Mouse (Mus musculus) cerebellum, adult 11 months (tissue): ENCODE measurements around the gene Arfgef3.
"Not testable (repeated sequence)": the region's sequence is repeated elsewhere in the genome, so short reads cannot be mapped to it uniquely, and the experiment has no call there.

Experiments used
- DNase-seq: peaks from one replicate; pipeline ENCODE4 v3.0.0; 2022

Arfgef3 gene

GRCm38 (mm10) chr10:18680661-18681384, 62.9 kb downstream of the Arfgef3 start:
- DNase-seq = no peak

- no peak for DNase-seq
Observed at GRCm38 (mm10) chr10:18678836-18679235, 64.9 kb downstream of the Arfgef3 start.

DNA sequence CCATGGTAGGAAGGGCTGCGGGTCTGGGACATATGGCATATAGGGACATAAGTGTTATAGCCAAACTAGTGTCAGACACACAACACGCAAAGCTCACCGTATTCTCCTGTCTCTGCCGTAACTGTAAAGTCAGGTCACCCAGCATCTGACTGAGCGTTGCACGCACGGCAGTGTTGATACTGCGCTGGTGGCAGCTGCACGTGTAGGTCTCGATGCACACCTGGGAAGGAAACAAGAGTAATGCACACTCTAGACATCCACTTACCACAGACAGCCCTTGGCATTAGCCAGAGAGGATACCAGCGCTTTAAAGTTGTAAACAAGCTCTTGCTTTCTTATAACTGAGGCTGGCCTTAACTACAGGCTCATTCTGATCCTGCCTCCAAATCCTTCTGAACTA, 79.0 kb downstream of the Arfgef3 start:
- no peak for DNase-seq

- no peak for DNase-seq
Observed at GRCm38 (mm10) chr10:18664016-18664415, 79.7 kb downstream of the Arfgef3 start.

- DNase-seq = no peak
Observed at GRCm38 (mm10) chr10:18661606-18662220, 82.0 kb downstream of the Arfgef3 start.

DNA sequence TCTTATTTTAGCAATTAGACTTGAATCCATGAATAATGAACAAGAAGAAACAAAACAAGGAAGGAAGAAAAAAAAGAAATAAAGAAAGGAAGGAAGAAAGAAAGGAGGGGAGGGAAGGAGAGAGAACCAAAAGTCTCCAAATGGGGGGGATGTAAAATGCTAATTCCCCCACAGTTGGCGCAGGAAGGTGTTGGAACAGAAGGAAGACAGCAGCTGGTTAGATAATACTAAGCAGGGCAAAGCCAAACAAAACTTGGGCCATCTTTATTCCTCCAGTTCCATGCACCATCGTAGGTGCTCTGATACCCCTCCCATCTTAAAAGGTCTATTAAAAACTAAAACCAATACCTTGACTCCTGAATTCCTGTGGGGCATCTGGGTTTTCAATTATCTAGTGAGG, 82.8 kb downstream of the Arfgef3 start:
- no peak for DNase-seq

GRCm38 (mm10) chr10:18657588-18657987, 86.2 kb downstream of the Arfgef3 start:
- DNase-seq = no peak

DNA sequence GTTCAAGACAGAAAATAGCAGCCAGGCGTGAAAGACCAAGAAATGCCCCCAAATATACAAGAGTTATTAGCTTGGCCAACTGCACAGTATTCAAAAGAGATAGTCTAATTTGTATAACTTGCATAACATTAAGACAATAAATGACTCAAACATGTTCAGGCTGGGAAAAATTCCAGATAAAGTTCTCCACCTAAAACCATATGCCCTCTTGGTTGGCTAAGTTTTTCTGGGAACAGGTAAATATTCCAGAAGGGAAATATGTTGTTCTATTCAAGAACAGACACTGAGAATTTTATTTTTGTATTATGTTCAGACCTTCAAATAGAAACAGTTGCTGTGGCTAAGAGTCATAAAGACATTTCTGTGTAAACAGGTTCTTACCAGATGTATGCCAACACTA, 96.7 kb downstream of the Arfgef3 start:
- DNase-seq = no peak

GRCm38 (mm10) chr10:18646035-18646434, 97.7 kb downstream of the Arfgef3 start:
- no peak for DNase-seq

DNA sequence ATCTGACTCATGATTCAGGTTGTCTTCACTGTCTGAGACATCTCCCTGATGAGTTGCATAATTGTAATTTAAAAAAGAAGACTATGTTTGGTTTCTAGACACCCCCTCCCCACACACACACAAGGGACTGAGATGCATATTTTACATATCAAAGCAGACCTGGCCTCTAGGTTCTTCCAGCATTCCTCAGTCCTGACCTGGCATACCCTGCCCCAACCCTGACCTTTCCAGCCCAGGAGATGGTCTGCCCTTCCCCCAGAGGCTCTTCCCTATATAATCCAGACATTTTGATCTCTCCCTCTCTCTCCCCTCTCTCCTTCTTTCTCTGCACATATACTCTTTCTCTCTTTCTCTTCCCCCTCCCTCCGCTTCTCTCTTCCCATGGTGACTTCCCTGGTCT, 99.4 kb downstream of the Arfgef3 start:
- no peak for DNase-seq

DNA sequence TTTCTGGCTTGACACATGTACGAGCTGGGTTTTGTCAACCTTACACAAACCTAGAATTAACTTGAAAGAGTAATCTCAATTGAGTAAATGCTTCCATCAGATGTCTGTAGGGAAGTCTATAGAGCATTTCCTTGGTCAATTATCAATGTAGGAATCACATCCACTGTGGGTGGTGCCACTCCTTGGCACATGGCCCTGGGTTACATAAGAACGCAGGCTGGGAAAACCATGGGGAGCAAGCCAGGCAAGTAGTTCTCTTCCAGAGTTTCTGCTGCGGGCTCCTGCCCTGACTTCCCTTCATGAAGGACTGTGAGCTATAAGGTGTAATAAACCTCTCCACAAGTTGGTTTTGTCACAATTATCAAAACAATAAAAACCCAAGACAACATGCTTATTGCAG, 100.2 kb downstream of the Arfgef3 start:
- DNase-seq = peak; percentile 18

DNA sequence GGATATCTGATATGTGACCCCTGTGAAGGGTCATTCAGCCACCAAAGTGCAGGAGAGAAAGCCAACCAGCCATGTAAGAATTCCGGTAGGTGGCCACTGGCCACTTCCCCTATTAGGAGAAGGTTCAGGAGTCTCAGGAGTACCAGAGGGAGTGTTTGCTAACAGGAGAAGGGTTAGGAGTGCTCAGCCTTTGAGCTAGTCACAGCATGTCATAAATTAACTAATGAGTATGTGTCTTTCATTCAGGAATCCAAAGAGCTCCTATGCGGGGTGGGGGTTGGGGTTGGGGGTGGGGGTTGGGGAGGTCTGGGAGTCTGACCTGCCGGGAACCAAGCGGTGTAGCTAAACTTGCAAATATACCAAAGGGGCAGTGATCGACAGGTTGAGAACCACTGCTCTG, 100.9 kb downstream of the Arfgef3 start:
- DNase-seq = no peak

DNA sequence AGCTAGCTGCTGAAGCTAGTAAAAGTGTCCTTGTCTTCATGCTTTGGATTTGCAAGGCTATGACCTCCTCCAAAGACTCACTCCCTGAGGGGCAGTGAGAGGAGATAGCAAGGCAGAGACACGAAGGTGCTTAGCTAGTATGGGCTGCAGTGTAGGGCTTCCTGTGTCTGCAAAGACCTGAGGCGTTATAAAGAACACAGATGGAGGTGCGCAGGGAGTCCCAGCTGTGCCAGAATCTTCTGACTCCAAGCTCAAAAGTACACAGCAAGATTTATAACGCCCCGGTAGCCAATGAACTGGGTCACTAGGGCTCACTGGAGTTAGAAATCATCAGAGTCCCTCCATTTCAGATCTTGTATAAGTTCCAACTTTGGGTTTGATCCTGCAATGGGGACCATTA, 103.2 kb downstream of the Arfgef3 start:
- DNase-seq = no peak

- no peak for DNase-seq
Observed at GRCm38 (mm10) chr10:18635450-18635849, 108.3 kb downstream of the Arfgef3 start.

- peak; percentile 26 for DNase-seq
Observed at GRCm38 (mm10) chr10:18634405-18634985, 109.3 kb downstream of the Arfgef3 start.

DNA sequence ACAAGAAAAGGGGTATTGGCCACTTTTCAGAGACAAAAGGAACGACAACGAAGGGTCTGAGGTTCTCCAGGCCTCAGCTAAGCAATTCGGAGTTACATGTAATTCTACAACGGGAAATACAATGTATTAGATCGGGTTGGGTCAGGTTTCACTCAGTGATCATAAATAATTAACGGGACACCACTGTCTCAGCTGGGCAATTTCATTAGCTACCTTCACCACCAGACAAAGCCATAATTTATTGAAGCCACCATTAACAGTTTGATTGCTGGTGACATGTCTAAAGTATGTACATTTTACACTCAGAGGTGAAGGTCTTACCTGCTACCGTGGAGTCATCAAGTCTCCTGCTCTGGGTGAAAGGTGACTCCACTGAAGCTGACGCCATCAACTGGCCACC, 113.3 kb downstream of the Arfgef3 start:
- DNase-seq = no peak

GRCm38 (mm10) chr10:18627530-18627929, 116.2 kb downstream of the Arfgef3 start:
- DNase-seq = no peak

DNA sequence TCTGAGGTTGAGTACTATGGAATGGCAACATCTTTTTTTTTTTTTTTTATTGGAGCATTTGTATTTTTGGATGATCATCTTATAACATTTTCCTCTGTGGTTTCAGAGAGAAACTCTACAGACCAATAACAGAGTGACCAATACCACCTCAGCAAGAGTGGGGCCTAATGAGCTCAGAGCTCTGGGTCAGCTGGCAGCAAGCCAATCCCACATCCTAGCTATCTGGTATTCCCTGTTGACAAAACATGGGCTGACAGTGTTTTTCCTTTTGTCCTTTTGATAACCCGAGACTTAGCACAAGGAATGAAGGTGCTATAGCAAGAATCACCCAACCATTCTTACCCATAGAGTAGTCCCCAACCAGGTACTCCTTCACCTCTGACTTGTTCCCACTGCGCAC, 131.0 kb downstream of the Arfgef3 start:
- no peak for DNase-seq

DNA sequence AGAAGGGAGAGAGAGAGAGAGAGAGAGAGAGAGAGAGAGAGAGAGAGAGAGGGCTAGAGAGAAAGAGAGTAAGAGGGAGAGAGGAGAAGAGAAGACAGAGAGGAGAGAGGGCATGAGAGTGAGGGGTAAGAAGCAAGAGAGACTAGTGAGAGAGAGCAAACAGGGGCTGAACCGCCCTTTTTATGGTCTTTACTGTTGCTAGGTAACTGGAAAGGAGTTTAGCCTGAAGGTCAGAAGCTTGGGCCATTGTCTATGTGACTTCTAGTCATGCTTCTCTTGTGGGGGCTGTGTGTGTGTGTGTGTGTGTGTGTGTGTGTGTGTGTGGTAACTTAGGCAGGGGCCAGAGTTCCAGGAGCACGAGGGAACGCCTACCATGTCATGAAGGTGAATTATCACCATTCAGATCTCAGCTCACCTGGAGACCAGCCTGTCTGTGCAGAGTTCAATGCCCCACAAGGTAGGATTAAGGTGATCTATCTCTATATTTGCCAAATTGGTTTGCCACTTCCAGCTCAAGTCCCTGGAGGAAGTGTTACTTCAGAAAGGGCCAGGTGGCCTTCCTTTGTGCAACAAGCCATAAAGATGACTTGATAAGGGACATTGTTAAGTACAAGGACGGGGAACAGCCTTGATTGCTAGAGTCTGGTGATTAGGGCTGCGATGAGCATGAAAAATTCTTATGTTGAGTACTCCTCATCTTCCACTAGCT, 138.8 kb downstream of the Arfgef3 start:
- not testable (repeated sequence) for DNase-seq

- peak; percentile 48 for DNase-seq
Observed at GRCm38 (mm10) chr10:18602030-18602429, 141.7 kb downstream of the Arfgef3 start.

- DNase-seq = peak; percentile 12
Observed at GRCm38 (mm10) chr10:18597601-18598000, 146.1 kb downstream of the Arfgef3 start.

GRCm38 (mm10) chr10:18589455-18589854, 154.3 kb downstream of the Arfgef3 start:
- DNase-seq = no peak

DNA sequence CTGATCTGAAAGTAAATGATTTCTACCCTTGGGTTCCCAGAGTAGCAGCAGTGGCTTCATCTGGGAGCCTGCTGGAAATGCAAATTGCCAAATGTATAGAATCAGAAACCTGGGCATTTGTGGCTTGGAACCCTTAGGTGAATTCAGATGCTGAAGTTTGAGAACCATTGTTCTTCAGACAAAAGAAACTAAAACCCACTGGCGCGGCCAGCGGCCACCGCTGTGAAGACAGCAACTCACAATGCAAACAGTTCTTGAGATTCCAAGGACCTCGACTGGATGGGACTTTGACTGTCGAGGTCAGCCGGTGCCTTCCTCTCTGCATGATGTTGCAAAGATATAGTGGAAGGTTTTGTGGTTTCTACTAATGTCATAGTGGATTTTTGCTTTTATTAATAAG, 159.6 kb downstream of the Arfgef3 start:
- DNase-seq = no peak

DNA sequence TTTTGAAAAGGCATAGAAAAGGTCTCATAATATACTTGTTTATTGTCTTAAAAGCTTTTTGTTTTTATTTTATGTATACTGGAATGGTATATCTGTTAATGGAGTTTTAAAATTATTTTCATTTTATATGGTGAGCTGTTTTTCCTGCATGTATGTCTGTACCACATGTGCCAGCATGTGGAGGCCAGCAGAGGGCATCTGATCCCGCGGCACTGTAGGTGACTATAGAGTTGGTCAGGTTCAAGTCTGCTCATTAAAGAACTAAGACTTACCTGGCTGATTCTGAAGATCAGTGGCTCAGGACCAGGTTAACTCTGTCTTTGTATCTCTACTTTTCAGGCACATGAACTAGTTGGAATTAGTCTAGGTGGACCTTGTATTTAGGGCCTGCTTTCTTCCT, 171.2 kb downstream of the Arfgef3 start:
- no peak for DNase-seq
